Mouse (Mus musculus): ENCODE measurements around the gene Ddx59.

DNA sequence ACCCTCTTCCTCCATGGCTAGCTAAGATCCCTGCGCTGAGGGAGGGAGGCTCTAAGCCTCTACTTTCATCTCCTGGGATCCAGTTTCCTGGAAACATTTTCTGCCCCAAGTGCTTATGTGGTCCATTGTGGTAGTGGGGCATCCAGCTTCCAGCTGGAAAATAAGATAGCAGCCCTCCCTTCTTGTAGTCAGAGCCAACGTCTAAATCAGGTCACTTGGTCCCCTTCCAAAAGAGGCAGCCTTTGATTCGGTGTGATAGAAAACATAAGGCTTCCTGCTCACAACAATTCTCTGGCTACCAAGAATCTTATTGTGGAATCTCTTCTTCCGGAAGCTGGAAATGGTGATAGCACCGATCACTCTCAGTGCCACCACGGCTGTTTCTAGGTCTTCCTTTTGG is 33.9 kb upstream of the Ddx59 start:
- TF ChIP-seq CTCF (IDR thresholded peaks at IDR 0.05; ENCODE audit: borderline replicate concordance, insufficient read depth, low read depth, low read length) (no peak), POLR2A (IDR thresholded peaks at IDR 0.05; ENCODE audit: borderline replicate concordance, insufficient read depth, low read length) (no peak)

Data from cerebellum, adult 2 months (tissue).